Mouse (Mus musculus): ENCODE measurements around the gene Map7.

Map7 gene

GRCm38 (mm10) chr10:20285994-20286836 lies 137.9 kb downstream of the Map7 start:
- no peak for DNase-seq (ENCODE audit: low read depth, low spot score)

GRCm38 (mm10) chr10:20287369-20287768 lies 139.1 kb downstream of the Map7 start:
- DNase-seq (ENCODE audit: low read depth, low spot score) = no peak

GRCm38 (mm10) chr10:20290467-20290883 lies 142.2 kb downstream of the Map7 start:
- peak; percentile 79 for DNase-seq (ENCODE audit: low read depth, low spot score)

GRCm38 (mm10) chr10:20295961-20296360 lies 147.7 kb downstream of the Map7 start:
- DNase-seq (ENCODE audit: low read depth, low spot score) = peak; percentile 48

GRCm38 (mm10) chr10:20298152-20298920 lies 150.1 kb downstream of the Map7 start:
- no peak for DNase-seq (ENCODE audit: low read depth, low spot score)

GRCm38 (mm10) chr10:20299114-20299513 lies 150.8 kb downstream of the Map7 start:
- no peak for DNase-seq (ENCODE audit: low read depth, low spot score)

- no peak for DNase-seq (ENCODE audit: low read depth, low spot score)
Measured at GRCm38 (mm10) chr10:20310969-20311769, 162.9 kb downstream of the Map7 start.

- peak; percentile 99 for DNase-seq (ENCODE audit: low read depth, low spot score)
Measured at GRCm38 (mm10) chr10:20311918-20312735, 163.9 kb downstream of the Map7 start, which contains the start of gene Bclaf1. Bclaf1 (plus strand) TSS chr10:20312469.

- DNase-seq (ENCODE audit: low read depth, low spot score) = peak; percentile 88
Measured at GRCm38 (mm10) chr10:20312736-20313301, 164.5 kb downstream of the Map7 start.

GRCm38 (mm10) chr10:20313447-20313846 lies 165.2 kb downstream of the Map7 start:
- no peak for DNase-seq (ENCODE audit: low read depth, low spot score)

GRCm38 (mm10) chr10:20313941-20314340 lies 165.7 kb downstream of the Map7 start:
- no peak for DNase-seq (ENCODE audit: low read depth, low spot score)

GRCm38 (mm10) chr10:20314797-20315196 lies 166.5 kb downstream of the Map7 start:
- DNase-seq (ENCODE audit: low read depth, low spot score) = peak; percentile 50

- no peak for DNase-seq (ENCODE audit: low read depth, low spot score)
Measured at GRCm38 (mm10) chr10:20317466-20317865, 169.2 kb downstream of the Map7 start.

- DNase-seq (ENCODE audit: low read depth, low spot score) = no peak
Measured at GRCm38 (mm10) chr10:20326226-20326625, 178.0 kb downstream of the Map7 start.

Data from A20 (cell line).